Comparison of ENCODE assay signal across 22 mouse cellular contexts in genomic region chr5:118574997-118575396, GRCm38 (mm10). TPM values are rescaled to one million over a fixed set of nuclear protein-coding genes. Genes with fewer than 3 reads are reported as not detected.
DNase-seq lines count a peak whose midpoint lies in the region; ATAC-seq and TF ChIP-seq lines count a peak whose summit lies in the region.
"Had no signal": no experiment of that assay in that cellular context is flagged by ENCODE, and none has a peak within 500 bp of the region (broad histone marks: within the 10 kb centered on the region; RNA-seq: fewer than 3 reads in every experiment).

No protein-coding gene starts in this region.

- H3K4me1 ChIP-seq in cerebellum, adult 2 months (ENCODE audit: control insufficient read depth, insufficient read depth, low read length), result peaks cover 49% of the 10 kb centered on the region
- peaks cover 37% of the 10 kb centered on the region for H3K4me1 ChIP-seq in limb, embryonic 11.5 days (ENCODE audit: control insufficient read depth, insufficient read depth, low read length)
- H3K4me1 ChIP-seq in limb, embryonic 10.5 days, result peaks cover 79% of the 10 kb centered on the region
- peaks cover 17 to 69% of the 10 kb centered on the region in 2 experiments for H3K4me1 ChIP-seq in CH12.LX (ENCODE audit: control insufficient read depth in 1 of 2, insufficient read depth in 2 of 2)

- TF ChIP-seq RAD21 in CH12.LX (IDR thresholded peaks at IDR 0.05; ENCODE audit: low read depth, low read length), result peak; percentile 52

- peak; percentile 94 for TF ChIP-seq EP300 in CH12.LX (IDR thresholded peaks at IDR 0.05; ENCODE audit: low read length)

- TF ChIP-seq CTCF in cerebellum, adult 2 months (IDR thresholded peaks at IDR 0.05; ENCODE audit: borderline replicate concordance, insufficient read depth, low read depth, low read length), result no peak
- peak in 1 of 2 experiments; percentile 48; a peak in 2 of 4 replicates for TF ChIP-seq CTCF in CH12.LX (conservative IDR thresholded peaks at IDR 0.05 in 1 of 2, IDR thresholded peaks at IDR 0.05 in 1 of 2; ENCODE audit: low read depth in 2 of 2, low read length in 2 of 2)

- no peak for TF ChIP-seq POLR2A in cerebellum, adult 2 months (IDR thresholded peaks at IDR 0.05; ENCODE audit: borderline replicate concordance, insufficient read depth, low read length)
- TF ChIP-seq POLR2A in CH12.LX (IDR thresholded peaks at IDR 0.05; ENCODE audit: low read depth, low read length), result no peak

- no peak for ATAC-seq in limb, embryonic 11.5 days (ENCODE audit: insufficient number of reproducible peaks, low FRiP score, low TSS enrichment, low read depth)
- ATAC-seq in common myeloid progenitor, adult 5-6 weeks (replicated peaks; ENCODE audit: low read depth, poor library complexity, severe bottlenecking), result peak; percentile 62
- ATAC-seq in inflammation-experienced regulatory T-cells, adult 6 months, result no peak
- ATAC-seq: forebrain, postnatal 0 days; hindbrain, embryonic 16.5 days had no signal

- H3K9ac ChIP-seq in limb, embryonic 11.5 days (ENCODE audit: low read length), result 0 out of 2 replicates have a peak overlapping the region, but pooled peaks have one; percentile 40
- H3K9ac ChIP-seq in CH12.LX (ENCODE audit: insufficient read depth, low read depth), result no peak overlapping the region
- H3K9ac ChIP-seq: embryonic facial prominence, embryonic 12.5 days; forebrain, postnatal 0 days; heart, embryonic 12.5 days had no signal

- H3K36me3 ChIP-seq in limb, embryonic 11.5 days (ENCODE audit: control insufficient read depth, insufficient read depth, low read length), result no peaks in the 10 kb centered on the region
- no peaks in the 10 kb centered on the region for H3K36me3 ChIP-seq in limb, embryonic 10.5 days
- H3K36me3 ChIP-seq in CH12.LX (replicated peaks in 1 of 2; ENCODE audit: control insufficient read depth in 1 of 2, insufficient read depth in 1 of 2, low read length in 1 of 2), result peaks cover 0 to 28% of the 10 kb centered on the region in 2 experiments
- H3K36me3 ChIP-seq: embryonic facial prominence, embryonic 12.5 days; heart, embryonic 12.5 days had no signal

- no peak overlapping the region for H3K4me2 ChIP-seq in limb, embryonic 11.5 days (ENCODE audit: low read depth, severe bottlenecking)
- H3K4me2 ChIP-seq in CH12.LX (ENCODE audit: insufficient read depth, low read depth, poor library complexity, severe bottlenecking), result no peak overlapping the region
- H3K4me2 ChIP-seq: embryonic facial prominence, embryonic 12.5 days; heart, embryonic 12.5 days; liver, embryonic 11.5 days had no signal

- 0 out of 2 replicates have a peak overlapping the region, but pooled peaks have one; percentile 3 for H3K27ac ChIP-seq in cerebellum, adult 2 months (ENCODE audit: insufficient read depth, low read length)
- H3K27ac ChIP-seq in limb, embryonic 11.5 days (replicated peaks; ENCODE audit: low read depth, low read length), result no peak overlapping the region
- no peak overlapping the region for H3K27ac ChIP-seq in limb, embryonic 10.5 days
- H3K27ac ChIP-seq in CH12.LX (ENCODE audit: insufficient read depth, low read depth), result no peak overlapping the region
- H3K27ac ChIP-seq: embryonic facial prominence, embryonic 12.5 days had no signal

- dilution Hi-C loops in CH12.LX (cut with MboI; ENCODE audit: extremely low pct_ligation_motif_present, extremely low pct_unique_long_range_greater_than_20kb, low sequenced_read_pairs), result no loop called here

- H3K9me3 ChIP-seq in limb, embryonic 11.5 days (ENCODE audit: control insufficient read depth, low read length), result no peaks in the 10 kb centered on the region
- H3K9me3 ChIP-seq in limb, embryonic 10.5 days (replicated peaks), result no peaks in the 10 kb centered on the region
- no peaks in the 10 kb centered on the region for H3K9me3 ChIP-seq in CH12.LX (replicated peaks; ENCODE audit: low read length)
- H3K9me3 ChIP-seq: embryonic facial prominence, embryonic 12.5 days; heart, embryonic 12.5 days had no signal

- WGBS in cerebellum, adult 2 months, result 21% methylated on average over 7 of the region's 7 CpGs
- 74% methylated on average over 7 of the region's 7 CpGs for WGBS in limb, embryonic 11.5 days
- 71% methylated on average over 7 of the region's 7 CpGs for WGBS in limb, embryonic 10.5 days

- H3K79me2 ChIP-seq in CH12.LX (replicated peaks; ENCODE audit: control insufficient read depth, extremely low read depth, insufficient read depth, poor library complexity, severe bottlenecking), result peaks cover 29% of the 10 kb centered on the region

- H3K27me3 ChIP-seq in cerebellum, adult 2 months (ENCODE audit: control insufficient read depth, insufficient read depth, low read length), result no peaks in the 10 kb centered on the region
- H3K27me3 ChIP-seq in limb, embryonic 11.5 days (ENCODE audit: control insufficient read depth, insufficient read depth, low read length), result no peaks in the 10 kb centered on the region
- H3K27me3 ChIP-seq in limb, embryonic 10.5 days (ENCODE audit: low read depth, poor library complexity, severe bottlenecking), result no peaks in the 10 kb centered on the region
- no peaks in the 10 kb centered on the region for H3K27me3 ChIP-seq in CH12.LX (replicated peaks)
- H3K27me3 ChIP-seq: embryonic facial prominence, embryonic 12.5 days; heart, embryonic 12.5 days; Patski had no signal

- H3K4me3 ChIP-seq in cerebellum, adult 2 months (replicated peaks; ENCODE audit: insufficient read depth, low read depth, low read length), result no peak overlapping the region
- H3K4me3 ChIP-seq in limb, embryonic 11.5 days (ENCODE audit: low read depth, low read length), result no peak overlapping the region
- no peak overlapping the region for H3K4me3 ChIP-seq in limb, embryonic 10.5 days
- peak overlapping the region in 1 of 3 experiments; percentile 51 for H3K4me3 ChIP-seq in CH12.LX (replicated peaks in 1 of 3; ENCODE audit: low read depth in 2 of 3, low read length in 2 of 3, poor library complexity in 1 of 3)
- H3K4me3 ChIP-seq: embryonic facial prominence, embryonic 12.5 days; heart, embryonic 12.5 days had no signal

- in situ Hi-C loops in CH12.LX (cut with MboI; ENCODE audit: low pct_ligation_motif_present, low pct_unique_long_range_greater_than_20kb, low sequenced_read_pairs), result no loop called here

- peak in 1 of 2 experiments; percentile 39 for DNase-seq in cerebellum, adult 2 months
- DNase-seq in cerebellum, adult 9-10 months, result no peak
- DNase-seq in limb, embryonic 11.5 days (ENCODE audit: low spot score), result no peak
- no peak for DNase-seq in limb, embryonic 10.5 days (ENCODE audit: low spot score)
- peak; percentile 48 for DNase-seq in CH12.LX (ENCODE audit: extremely low read depth)
- DNase-seq in frontal cortex, postnatal 14 days (ENCODE audit: low spot score in 2 of 2), result no peak
- DNase-seq: forebrain, postnatal 0 days; gastrocnemius, postnatal 36 days; heart, postnatal 36 days; kidney, adult 2 months; kidney, postnatal 4 days; midbrain, embryonic 14.5 days; retina, postnatal 1 day; right cerebral cortex, postnatal 4 days; thymus, postnatal 36 days had no signal

TF ChIP-seq in CH12.LX, 34 proteins besides CTCF, POLR2A, EP300 and RAD21 (continues in another document):
- TF ChIP-seq MAFK (IDR thresholded peaks at IDR 0.05; ENCODE audit: insufficient replicate concordance, low read length) (no peak), GABPA (IDR thresholded peaks at IDR 0.05; ENCODE audit: insufficient replicate concordance, low read depth, low read length) (no peak), SIN3A (IDR thresholded peaks at IDR 0.05; ENCODE audit: low read length) (no peak), USF2 (conservative IDR thresholded peaks at IDR 0.05; ENCODE audit: low read depth, low read length) (no peak), MAX (IDR thresholded peaks at IDR 0.05; ENCODE audit: low read length) (no peak), BHLHE40 (IDR thresholded peaks at IDR 0.05; ENCODE audit: low read depth, low read length) (no peak), KAT2A (IDR thresholded peaks at IDR 0.05; ENCODE audit: insufficient replicate concordance, low read length) (no peak), ELF1 (IDR thresholded peaks at IDR 0.05; ENCODE audit: low read depth, low read length) (no peak), SMC3 (IDR thresholded peaks at IDR 0.05; ENCODE audit: low read depth, low read length) (peak; percentile 54), ETS1 (conservative IDR thresholded peaks at IDR 0.05; ENCODE audit: low read depth, low read length) (0 out of 2 replicates have a peak, but pooled peaks have one; percentile 22), ZNF384 (IDR thresholded peaks at IDR 0.05; ENCODE audit: low read depth, low read length) (no peak), TBP (conservative IDR thresholded peaks at IDR 0.05; ENCODE audit: low read depth, low read length) (no peak), MYC (IDR thresholded peaks at IDR 0.05; ENCODE audit: low read depth, low read length) (no peak), CHD2 (IDR thresholded peaks at IDR 0.05; ENCODE audit: low read length) (no peak), CHD1 (IDR thresholded peaks at IDR 0.05; ENCODE audit: low read depth, low read length) (no peak), IRF4 (IDR thresholded peaks at IDR 0.05; ENCODE audit: low read depth, low read length) (peak; percentile 93), TCF12 (IDR thresholded peaks at IDR 0.05; ENCODE audit: low read depth, low read length) (no peak), PAX5 (IDR thresholded peaks at IDR 0.05; ENCODE audit: low read length) (no peak), ZC3H11A (IDR thresholded peaks at IDR 0.05; ENCODE audit: low read depth, low read length) (no peak), JUND (conservative IDR thresholded peaks at IDR 0.05; ENCODE audit: low read depth, low read length) (peak; percentile 79; the same call in 1 of the 2 replicates), MXI1 (IDR thresholded peaks at IDR 0.05; ENCODE audit: low read depth, low read length) (no peak), MAZ (IDR thresholded peaks at IDR 0.05; ENCODE audit: low read depth, low read length) (no peak), ZMIZ1 (IDR thresholded peaks at IDR 0.05; ENCODE audit: low read depth, low read length) (no peak), UBTF (IDR thresholded peaks at IDR 0.05; ENCODE audit: low read depth, low read length) (no peak), JUN (IDR thresholded peaks at IDR 0.05; ENCODE audit: insufficient read depth, low read depth, low read length) (peak; percentile 75; the same call in 1 of the 2 replicates), POLR2AphosphoS2 (IDR thresholded peaks at IDR 0.05; ENCODE audit: low read depth, low read length) (no peak)

RNA-seq across cellular contexts. Expression of gene Med13l, which starts 14.5 kb away (rescaled TPM):
- polyA plus RNA-seq in cerebellum, adult 2 months (2012; rRNA removed), result 22.7 and 23.0 TPM in 2 replicates
- 15.1 and 16.5 TPM in 2 replicates for polyA plus RNA-seq in limb, embryonic 11.5 days (2014; fragmentation: Nextera tagmentation; extraction: Ambion mirVana)
- 11.1 and 13.9 TPM in 2 replicates for polyA plus RNA-seq in limb, embryonic 10.5 days (2016; fragmentation: Nextera tagmentation; extraction: Ambion mirVana)
- total RNA-seq in CH12.LX (2012; rRNA removed) (9.0 and 10.1 TPM in 2 replicates), CH12.LX (2014; rRNA removed) (1.8 and 2.0 TPM in 2 replicates)
- polyA plus RNA-seq in CH12.LX (2012; ENCODE audit: insufficient read length, low read depth), result 9.4 and 11.0 TPM in 2 replicates
- 33.1 and 49.7 TPM in 2 replicates for total RNA-seq in common myeloid progenitor, adult 5-6 weeks (2017)
- 10 to 100 TPM; 12.0 to 28.2 (median 22.7) TPM for polyA plus RNA-seq in inflammation-experienced regulatory T-cells, adult 6 months (2017; shearing (Covaris generic))
